Mouse (Mus musculus) brain, embryonic 14.5 days (tissue): ENCODE data around the gene Matk. TPM values are rescaled to one million over a fixed set of nuclear protein-coding genes. Genes with fewer than 3 reads are reported as not detected.

ENCODE experiments used
- DNase-seq: peaks from one replicate; pipeline ENCODE4 v3.0.0-alpha.2; 2011; ENCODE audit warnings: low read depth
- CTCF ChIP-seq: fragments of 200-500 bp; IDR thresholded peaks from 2 replicates; pipeline ENCODE4 v1.5.1; 2012; ENCODE audit warnings: inconsistent platforms, mild to moderate bottlenecking, moderate library complexity, borderline replicate concordance; ENCODE audit not compliant: insufficient read depth, insufficient read length; ENCODE audit errors: extremely low read depth
- POLR2A ChIP-seq: fragments of 200-500 bp; IDR thresholded peaks from 2 replicates; pipeline ENCODE4 v1.6.1; 2012; ENCODE audit warnings: mild to moderate bottlenecking, inconsistent platforms, borderline replicate concordance; ENCODE audit not compliant: poor library complexity, insufficient read depth, insufficient read length, severe bottlenecking; ENCODE audit errors: extremely low read depth
- polyA plus RNA-seq: library from polyadenylated mRNA; depleted of rRNA; stranded (reverse); fragments of >200 nt; gene quantifications from 2 replicates; pipeline ENCODE4 v1.2.3, GENCODE M21; 2012

Matk gene
- polyA plus RNA-seq, 1 experiment: 30.6 TPM

DNA sequence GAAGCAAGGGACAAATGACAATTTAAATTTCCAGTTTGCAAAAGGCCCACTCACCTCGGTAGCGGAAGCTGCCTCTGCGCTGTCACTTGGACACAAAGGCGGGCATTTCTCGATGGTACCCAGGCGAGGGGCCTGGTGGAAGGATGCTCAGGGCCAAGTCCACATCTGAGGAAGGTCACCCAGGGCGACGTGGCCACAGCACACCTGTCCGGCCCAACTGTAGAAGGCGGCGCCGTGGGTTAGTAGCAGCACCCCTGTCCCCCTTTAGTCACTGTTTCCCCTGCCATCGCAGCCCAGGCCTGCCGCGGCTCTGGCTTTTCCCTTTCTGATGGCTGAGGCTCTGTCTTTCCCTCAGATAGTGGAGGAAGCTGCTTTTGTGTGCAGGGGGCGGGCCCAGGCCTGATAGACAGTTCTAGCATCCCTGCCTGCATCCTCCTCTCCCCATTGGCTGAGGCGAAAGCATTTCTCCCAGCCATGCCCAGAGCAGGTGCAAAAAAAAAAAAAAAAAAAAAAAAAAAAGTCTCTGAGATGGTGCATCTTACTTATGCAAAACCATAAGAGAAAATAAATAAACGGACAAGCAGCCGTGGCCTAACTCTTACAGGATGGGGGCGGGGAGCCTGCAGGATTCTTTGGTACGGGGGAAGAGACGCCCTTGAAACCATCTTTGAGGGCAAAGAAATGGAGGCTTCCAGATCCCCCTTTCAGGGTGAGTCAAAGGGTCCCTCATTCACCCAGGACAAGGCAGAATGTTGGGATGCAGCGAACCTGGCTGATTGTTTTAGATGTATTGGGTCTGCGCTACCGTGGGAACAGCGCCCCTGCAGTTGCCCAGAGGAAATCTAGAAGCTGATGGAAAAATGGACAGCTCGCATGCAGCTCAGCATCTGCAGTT, 22.1 kb upstream of the Matk start, which contains the start of gene Atcay:
Gene Atcay, minus strand, starts transcription at position 396 of the 895 bp plus-strand sequence.
- TF ChIP-seq POLR2A: peak; percentile 63; the same call in 1 of the 2 replicates
- peak; percentile 73 for TF ChIP-seq CTCF
- peak; percentile 96 for DNase-seq

DNA sequence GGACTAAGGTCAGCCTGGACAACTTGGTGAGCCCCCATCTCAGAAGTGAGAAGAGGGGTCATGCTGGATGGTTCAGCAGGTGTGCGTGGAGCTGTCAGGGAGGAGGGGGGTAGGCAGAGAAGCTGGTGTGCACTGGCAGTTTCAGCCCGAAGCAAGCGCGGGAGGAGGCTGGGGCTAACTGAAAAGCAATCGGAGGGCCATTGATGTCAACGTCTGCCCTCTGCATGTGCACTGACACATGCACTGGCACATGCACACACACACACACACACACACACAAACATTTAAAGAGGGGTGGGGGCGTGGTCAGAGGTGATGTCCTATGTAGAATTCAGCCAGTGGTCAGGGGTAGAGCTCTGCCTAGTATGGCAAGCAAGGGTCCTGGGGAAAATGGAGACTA, 21.3 kb upstream of the Matk start:
- DNase-seq: no peak
- TF ChIP-seq POLR2A (no peak), CTCF (no peak)

DNA sequence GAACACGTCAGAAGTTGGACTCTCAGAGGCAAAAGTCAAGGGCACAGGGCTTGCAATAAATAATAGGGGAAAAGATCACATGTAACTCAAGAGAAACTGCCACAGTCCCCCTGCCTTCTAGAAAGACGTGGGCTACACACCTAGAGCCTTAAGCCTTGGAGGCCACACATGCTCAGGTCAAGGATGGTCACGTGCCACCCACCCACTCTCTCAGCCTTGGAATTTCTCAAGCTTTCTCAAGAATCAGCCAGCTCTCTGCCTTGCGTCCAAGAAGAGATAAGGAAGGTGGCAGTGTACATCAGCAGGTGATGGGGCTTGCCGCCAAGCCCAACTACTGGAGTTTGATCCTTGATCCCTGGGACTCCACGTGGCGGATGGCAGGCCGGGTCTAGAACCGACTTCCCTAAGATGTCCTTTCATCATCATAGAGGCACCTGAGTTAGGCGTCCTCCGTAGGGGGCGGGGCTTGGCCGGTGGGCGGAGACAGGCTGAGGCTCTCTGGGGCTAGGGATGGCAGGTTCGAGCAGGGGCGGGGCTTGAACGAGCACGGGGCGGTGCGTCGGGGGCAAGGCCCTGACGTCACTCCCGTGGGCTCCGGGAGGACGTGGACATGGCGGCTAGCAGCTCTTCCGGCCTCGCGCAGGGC, 20.0 kb upstream of the Matk start, which contains the start of gene Zfr2:
Gene Zfr2, plus strand, starts transcription at position 576 of the 646 bp plus-strand sequence.
- TF ChIP-seq CTCF (no peak), POLR2A (peak; percentile 60)
- DNase-seq: peak; percentile 91

DNA sequence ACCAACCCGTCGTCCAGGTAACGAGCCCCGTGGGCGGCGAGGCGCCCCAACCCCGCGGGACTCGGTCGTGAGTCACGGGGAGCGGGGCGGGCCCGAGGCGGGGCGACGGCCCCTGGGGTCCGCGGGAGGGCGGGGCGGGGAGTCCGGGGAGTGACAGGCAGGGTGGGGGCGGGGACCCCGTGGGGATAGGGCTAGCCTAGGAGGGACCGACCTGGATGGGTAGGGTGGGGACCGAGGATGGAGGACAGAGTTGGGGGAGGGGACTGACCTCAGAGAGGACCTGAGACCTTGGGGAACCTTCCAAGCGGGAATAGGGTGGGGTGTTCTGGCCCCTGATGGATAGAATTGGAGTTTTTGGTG, 19.5 kb upstream of the Matk start:
- TF ChIP-seq POLR2A (no peak), CTCF (no peak)
- no peak for DNase-seq

DNA sequence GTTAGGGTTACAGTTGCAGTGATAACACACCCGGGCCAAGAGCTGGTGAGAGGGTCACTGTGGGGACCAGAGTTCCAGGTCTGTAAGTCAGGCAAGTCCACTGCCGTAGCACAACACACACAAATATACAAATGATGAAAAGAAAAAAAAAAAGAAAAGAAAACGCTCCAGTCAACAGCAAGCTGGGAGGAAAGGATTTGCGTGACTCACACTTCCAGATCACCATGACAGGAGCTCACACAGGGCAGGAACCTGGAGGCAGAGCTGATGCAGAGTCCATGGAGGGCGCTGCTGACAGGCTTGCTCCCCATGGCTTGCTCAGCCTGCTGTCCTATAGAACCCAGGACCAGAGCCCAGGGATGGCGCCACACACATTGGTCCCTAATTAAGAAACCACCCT, 18.5 kb upstream of the Matk start:
- no peak for DNase-seq
- TF ChIP-seq POLR2A (no peak), CTCF (no peak)

DNA sequence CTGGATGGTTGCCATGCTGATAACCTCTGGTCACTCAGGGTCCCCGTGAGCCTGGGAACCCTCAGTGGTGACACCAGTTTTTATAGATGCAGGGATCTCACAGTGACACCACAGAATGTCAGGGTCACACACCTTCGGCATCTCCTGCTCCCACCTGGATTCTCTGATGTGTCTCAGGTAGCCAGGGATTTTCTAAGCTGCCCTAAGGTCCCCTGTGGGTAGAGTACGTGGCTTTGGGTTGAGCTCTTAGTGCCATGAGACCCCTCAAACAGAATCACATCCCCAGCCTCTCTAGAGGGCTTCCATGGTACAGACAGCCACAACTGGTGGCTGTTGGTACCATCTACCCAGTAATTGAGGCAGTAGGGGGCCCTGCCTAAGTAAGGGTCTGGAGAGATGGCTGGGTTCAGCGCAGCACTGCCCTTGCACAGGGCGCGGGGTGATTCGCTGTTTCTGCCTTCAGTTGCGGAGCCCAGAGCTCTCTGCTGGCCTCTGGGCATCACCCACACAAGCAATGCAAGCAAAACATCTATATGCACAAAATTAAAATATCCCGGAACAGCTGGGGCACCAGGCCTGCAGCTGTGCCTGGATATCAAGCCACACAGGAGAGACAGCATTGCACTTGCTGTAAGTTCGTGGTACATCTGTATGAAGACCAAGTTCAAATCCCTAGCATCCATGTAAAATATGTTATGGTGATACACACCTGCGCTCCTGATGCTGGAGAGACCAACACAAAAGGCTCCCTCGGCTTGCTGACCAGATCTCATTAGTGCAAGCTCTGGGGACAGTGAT, 16.1 kb upstream of the Matk start:
- TF ChIP-seq CTCF (no peak), POLR2A (no peak)
- no peak for DNase-seq

DNA sequence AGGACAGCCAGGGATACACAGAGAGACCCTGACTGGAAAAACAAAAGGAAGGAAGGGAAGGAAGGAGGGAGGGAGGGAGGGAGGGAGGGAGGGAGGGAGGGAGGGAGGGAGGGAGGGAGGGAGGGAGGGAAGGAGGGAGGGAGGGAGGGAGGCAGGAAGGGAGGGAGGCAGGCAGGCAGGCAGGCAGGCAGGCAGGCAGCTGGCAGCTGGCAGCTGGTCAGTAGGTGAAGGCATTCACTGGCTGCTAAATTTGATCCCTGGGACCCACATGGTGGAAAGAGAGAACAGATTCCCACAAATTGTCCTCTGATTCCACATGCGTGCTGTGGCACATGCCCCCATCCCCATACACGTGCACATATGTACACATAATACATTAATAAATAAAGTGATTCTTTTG, 14.1 kb upstream of the Matk start:
- no peak for DNase-seq
- TF ChIP-seq CTCF (no peak), POLR2A (no peak)

DNA sequence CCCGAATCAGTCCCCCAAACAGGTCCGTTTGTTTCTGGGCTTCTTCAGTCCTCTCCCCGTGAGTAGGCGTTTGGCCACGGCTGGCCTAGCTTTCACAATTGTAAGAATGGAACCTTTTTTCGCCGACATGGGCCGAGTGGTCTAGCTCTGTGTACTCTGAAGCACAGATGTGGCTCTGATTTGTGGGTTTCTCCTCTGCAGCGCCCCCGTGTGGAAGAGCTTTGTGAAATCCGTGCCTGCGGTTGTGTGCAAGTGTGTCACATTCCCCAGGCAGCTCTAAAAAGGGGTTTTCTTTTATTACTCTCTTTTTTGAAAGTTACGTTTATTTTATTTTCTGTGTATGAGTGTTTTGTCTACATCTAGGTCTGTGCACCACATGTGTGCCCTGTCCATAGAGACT, 11.9 kb upstream of the Matk start:
- TF ChIP-seq POLR2A: no peak
- TF ChIP-seq CTCF: peak; percentile 75
- peak; percentile 67 for DNase-seq

DNA sequence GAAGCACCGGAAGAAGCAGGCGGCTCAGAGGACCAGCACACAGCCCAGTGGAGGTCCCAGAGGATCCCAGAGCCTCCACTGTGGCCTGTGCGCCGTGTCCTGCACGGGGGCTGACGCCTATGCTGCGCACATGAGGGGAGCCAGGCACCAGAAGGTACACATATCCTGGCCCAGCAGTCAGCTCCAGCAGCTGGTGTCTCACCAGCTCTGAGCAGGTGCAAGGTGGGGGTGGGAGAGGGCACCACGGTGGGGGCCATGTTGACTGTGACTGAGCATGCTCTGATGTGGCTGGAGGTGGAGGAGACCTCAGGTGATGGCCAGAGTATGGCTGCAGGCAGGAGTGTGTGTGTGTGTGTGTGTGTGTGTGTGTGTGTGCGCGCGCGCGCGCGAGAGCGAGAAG, 10.7 kb upstream of the Matk start:
- TF ChIP-seq POLR2A (no peak), CTCF (no peak)
- DNase-seq: no peak

DNA sequence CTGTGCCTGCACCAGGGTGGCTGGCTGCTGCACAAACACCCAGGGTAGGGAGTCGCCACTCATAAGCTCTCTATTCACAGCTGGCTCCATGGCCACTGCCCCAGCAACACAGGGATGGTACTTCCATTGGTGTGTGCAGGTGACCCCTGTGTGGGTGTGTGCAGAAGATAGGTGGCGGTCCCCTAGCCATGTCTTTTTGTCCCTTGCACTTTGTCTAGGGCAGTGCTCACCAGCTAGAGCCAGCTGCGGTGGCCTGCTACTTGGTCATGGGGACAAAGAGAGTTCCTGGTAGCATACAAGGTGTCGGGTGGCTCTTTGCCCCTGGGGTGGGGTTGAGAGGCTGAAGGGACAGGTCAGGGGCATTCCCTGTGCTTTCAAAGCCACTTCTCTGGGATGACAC, 8.6 kb upstream of the Matk start:
- DNase-seq: no peak
- TF ChIP-seq CTCF: no peak
- TF ChIP-seq POLR2A: no peak

DNA sequence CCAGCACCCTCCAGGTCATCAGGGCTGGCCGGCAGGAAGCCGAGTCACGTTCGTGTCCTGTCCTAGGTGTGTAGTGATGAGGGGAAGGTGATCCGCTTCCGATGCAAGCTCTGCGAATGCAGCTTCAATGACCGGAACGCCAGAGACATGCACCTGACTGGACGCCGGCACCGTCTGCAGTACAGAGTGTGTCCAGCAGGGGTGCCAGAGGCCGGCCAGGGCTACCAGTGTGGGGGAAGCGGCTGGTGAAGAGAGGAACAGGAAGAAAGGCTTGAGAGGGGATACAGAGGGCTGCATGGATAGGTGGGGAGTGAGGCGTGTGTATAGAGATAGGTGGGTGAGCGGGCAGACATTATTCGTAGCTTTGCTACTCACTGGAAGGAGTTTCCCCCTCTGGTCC, 8.1 kb upstream of the Matk start:
- DNase-seq: peak; percentile 66
- TF ChIP-seq POLR2A (no peak), CTCF (peak; percentile 91)
